Mouse (Mus musculus) ovary, adult 18-20 months (tissue): ENCODE measurements at regions not wholly inside any gene's neighbourhood (a gene's known extent, or its start where the extent isn't known, plus 50 kb on each side); places are given as distances from the start of the nearest gene placed in this dataset.
A peak's percentile ranks its signal among the peaks of the same experiment; 100 is the strongest.

Experiments
- DNase-seq: peaks from one replicate; pipeline ENCODE4 v3.0.0; 2022; ENCODE audit warnings: low spot score, mixed read lengths

DNA sequence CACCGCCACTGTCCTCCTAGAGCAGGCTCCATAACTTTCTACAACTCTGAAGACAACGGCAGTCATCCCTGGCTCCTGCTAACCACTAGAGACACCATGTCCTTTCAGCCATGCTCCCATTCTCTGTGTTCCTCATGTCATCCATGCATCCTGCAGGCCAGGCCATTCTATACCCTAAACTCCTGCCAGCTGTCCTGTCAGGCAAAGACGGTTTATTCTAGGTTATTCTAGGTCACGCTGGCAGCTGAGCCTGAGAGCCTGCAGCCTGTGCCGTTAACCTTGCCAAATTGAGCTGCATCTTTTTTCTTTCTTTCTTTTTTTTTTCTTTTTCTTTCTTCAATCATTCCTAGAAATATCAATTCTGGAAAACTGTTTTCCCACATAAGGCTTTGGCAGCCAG lies 406.0 kb upstream of the Acvr2a start:
- DNase-seq, result no peak

DNA sequence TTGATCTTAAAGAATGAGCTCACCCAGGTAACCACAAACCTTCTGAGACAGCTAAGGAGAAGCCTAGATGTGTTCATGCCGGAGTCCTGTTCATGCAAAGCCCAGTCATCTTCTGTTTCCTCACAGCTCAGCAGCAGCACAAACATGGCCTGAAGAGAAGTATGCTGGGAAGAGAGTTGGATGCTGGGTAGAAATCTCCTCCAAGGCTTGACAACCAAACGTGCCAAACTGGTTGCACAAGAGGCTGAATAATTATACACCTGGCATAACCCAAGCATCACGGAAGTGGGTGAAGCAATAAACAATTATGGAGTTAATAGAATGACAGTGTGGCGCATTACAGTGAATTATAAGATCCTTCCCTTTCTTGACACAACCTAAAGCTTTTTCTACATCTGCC lies 404.0 kb upstream of the Acvr2a start:
- no peak for DNase-seq

DNA sequence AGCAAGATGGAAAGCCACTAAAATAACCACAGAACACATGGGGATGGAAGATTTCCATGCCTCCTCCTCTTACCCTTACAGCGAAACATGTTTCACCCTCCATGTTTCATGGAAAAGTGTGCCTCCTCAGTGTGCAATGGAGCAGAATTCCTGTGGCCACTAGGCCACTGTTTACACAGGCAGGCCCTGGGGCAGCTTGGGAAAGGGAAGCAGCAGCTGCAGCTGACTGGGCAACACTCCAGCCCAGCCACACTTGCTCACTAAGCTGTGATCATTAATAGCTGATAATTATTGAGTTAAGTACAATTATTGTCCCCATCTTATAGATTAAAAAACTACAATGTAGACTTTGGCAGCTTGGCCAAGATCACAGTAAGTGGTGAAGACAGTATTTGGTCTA lies 402.5 kb upstream of the Acvr2a start:
- DNase-seq, result no peak

DNA sequence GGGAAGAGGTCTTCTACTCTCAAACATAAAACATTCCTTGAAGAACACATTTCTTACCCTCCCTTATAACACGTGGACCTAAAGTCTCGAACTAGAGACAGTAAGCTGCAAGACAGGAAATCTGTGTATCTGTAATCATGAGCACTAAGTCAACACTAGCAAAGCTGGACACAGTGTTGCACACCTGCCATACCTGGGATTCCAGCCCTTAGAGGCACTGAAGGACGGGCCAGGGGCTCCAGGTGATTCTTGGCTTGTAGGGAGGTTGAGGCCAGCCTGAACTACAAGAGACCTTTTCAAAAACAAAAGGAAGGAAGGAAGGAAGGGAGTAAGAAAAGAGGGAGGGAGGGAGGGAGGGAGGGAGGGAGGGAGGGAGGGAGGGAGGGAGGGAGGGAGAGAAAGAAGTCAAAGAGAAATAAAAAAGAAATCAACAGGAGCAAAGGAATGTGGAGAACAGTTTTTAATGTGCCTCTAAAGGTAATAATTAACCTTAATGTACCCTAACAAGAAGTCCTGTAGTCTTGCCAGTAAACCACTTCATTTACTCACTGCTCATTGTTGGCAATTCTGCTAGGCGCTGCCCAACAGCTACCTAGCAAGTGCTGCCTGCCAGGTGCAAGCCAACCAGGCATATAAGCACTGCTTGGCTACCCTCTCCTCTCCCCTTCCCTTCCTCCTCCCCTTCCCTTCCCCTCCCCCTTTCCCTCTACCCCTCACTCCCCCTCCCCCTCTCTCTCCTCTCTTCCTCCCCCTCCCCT lies 401.0 kb upstream of the Acvr2a start:
- DNase-seq, result no peak

DNA sequence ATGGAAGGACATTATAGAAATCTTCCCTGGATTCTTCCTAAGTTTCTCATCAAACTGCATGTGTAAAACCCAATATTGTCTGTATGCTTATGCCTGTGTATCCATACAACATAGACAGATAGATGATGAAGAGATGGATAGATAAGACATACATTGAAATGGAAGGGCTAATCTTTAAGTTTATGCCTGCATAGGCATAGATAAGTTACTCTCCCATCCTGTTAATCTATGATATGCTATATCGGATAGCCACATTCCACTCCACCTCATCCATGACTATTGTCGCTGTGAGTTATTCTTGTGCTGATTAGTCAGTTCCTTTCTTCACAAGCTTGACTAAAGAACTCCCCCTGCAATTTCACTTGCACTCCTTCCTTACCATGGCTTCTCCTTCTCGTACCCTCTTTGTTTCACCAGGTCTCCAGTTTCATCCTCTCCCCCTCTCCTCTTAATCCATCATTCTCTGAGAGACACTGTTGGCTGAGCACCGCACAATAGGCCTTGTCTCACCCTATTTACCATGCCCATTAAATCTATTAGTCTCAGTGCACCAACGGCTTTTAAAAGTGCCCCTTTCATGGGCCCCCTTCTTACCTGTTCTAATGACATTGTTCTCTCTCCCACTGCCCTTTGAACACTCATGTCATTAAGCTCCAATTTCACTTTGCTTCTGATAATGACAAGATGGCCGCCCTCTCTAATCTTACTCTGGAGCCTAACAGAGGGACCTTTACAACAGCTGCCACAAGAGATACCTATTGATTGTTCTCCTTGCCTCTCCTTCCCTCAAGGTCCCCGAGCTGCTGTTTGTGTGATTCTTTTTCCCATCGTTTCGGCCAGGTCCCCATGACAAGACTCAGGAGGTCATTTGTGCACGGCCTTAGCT lies 399.1 kb upstream of the Acvr2a start:
- no peak for DNase-seq

GRCm38 (mm10) chr2:48416207-48416750 lies 397.6 kb upstream of the Acvr2a start:
- no peak for DNase-seq

- no peak for DNase-seq
These were observed 396.8 kb upstream of the Acvr2a start for GRCm38 (mm10) chr2:48417000-48417596.

DNA sequence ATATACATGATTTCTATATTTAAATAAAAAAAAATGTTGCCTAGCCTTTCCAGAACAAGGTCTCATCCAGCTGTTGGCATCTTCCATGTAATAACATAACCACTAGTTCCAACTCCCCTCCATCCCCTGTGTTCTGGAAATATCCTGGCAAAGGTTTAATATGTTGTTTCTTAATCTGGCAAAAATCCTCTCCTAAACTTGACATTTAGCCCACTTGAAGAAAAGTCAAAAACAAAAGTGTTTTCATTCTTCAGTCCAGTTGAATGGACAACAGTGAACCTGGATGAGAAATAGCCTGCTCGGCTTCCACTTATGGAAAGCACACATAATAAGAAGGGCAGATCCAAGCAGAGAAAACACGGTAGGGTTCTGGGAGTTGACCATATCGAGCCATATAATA lies 393.1 kb upstream of the Acvr2a start:
- no peak for DNase-seq

DNA sequence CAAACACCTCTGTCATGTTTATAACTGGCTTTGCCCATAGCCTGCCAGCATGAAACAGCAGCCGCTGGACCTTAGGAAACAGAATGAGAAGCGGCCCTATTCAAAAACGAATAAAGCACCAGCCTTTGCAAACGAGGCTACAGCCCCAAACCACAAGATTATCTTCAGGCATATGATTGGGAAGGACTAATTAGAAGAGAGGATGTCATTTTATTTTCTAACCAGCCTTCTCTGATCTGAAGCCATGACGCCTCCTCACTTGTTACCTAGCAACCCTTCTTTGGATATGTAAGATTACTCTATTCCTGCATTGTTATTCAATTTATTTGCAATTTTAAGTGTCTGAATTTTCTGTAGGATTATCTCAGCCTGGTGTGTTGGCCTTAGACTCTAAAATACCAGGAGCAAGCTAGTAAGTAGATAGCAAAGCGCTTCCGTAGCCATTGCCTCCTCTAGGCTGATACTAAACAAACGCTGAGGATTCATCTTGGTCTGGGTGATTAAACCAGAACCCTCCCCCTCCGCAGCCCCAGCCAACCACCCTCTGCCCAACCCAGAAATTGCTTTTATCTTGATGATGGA lies 390.0 kb upstream of the Acvr2a start:
- DNase-seq, result no peak

GRCm38 (mm10) chr2:48424562-48424961 lies 389.3 kb upstream of the Acvr2a start:
- DNase-seq, result no peak

DNA sequence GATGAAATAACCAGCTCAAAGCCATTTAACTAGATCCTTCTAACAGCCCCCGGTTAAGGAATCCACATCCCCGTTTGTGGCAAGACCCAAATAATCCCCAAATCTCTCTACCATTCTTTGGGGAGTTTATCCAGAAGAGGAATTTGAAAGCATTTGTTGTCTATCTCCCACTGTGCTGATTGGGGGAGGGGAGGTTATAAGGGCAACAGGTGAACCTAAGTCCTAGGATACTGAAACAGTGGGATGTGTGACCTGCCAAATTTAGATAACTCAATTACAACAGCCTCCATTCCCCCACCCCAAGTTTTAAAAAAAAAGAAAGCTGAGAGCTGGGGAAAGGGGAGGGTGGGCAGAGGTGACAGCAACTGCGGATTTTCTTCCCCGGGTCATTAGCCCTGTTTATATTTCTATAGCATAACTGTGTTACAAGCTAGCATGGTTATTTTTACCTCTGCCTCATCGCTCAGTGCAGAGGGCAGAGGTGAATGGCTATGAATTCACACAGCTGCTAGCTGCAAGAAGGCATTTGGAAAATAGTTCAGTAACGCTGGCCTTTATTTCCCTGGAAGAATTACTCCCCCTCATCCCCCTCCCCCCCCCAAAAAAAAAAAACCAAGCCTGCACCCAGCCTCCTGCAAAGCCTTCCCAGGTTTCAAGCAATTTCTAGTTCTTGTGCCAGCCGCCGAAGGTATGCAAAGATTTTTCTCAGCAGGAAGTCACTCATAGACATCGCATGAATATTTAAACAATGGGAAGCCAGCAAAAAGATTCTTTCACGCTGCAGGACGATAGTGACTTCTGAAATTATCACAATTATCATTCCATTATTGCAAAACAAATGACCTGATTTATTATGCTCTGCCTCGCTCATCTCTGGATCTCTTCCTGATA lies 388.5 kb upstream of the Acvr2a start:
- DNase-seq, result no peak

DNA sequence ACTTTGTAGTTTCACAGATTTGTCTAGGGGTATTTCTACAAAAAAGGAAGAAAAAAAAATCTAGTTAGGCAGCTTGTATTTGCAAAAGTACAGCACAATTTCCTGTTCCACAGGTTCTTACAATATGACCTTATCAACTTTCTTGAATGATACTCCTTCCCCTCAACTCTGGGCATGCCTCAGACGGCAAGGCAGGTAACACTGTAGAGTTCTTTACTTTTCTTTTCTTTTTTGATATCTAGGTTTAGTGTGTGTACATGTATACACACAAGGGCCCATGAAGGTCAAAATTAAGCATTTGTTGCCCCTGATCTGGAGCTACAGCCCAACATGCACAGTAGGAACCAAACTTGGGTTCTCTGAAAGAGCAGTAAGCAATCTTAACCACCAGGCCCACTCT lies 381.4 kb upstream of the Acvr2a start:
- no peak for DNase-seq

DNA sequence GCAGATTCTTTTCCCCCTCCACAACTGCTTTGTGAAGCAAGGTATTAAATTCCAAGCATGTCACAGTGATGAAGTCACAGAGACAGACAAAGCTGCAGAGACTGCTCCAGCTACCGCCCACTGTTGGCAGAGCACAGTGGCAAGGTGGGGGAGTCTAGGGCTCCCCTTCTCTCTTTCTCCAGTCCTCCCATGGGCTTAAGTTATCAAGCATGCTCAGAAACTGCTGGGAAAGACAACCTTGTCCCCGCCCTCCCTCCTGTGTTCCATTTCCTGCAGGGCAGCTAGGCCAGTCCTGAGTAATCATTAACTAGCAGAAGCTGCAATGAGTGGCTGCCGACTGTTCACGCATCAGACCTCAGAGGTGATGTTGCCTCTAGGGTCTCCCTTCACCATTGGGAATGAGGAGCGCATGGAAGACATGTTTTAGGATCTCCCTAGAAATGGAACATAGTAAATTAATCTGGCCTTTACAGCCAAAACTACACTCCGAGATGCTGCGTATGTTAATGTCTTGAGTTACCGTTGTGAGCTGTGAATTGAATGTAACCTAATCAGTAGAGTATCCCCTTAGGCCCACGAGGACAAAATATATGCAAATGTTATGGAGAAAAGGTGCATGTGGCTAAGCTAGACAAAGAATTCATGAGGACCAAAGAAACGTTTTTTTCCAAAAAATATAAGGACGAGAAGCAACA lies 372.5 kb upstream of the Acvr2a start:
- DNase-seq, result peak; percentile 43

- peak; percentile 65 for DNase-seq
These were observed 371.8 kb upstream of the Acvr2a start for GRCm38 (mm10) chr2:48441991-48442544.

- DNase-seq, result no peak
These were observed 367.9 kb upstream of the Acvr2a start for GRCm38 (mm10) chr2:48445898-48446604.

DNA sequence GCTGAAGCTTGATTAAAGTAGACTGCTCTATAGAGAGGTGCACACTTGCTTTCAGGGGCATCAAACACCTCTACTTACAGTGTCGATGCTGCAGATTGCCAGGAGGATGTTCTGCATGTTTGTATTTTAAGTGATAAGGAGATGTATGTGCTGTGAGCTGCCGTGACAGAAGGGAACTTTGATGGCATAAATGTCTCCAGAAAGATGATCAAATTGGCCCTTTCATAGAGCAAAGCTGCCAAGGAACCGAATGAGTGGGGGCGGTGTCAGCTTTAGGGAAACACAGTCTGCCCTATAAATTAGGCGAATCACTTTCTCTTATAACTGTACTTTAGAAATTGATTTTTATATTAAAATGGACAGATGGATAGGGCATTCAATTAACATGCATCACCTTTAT lies 367.3 kb upstream of the Acvr2a start:
- DNase-seq, result no peak

DNA sequence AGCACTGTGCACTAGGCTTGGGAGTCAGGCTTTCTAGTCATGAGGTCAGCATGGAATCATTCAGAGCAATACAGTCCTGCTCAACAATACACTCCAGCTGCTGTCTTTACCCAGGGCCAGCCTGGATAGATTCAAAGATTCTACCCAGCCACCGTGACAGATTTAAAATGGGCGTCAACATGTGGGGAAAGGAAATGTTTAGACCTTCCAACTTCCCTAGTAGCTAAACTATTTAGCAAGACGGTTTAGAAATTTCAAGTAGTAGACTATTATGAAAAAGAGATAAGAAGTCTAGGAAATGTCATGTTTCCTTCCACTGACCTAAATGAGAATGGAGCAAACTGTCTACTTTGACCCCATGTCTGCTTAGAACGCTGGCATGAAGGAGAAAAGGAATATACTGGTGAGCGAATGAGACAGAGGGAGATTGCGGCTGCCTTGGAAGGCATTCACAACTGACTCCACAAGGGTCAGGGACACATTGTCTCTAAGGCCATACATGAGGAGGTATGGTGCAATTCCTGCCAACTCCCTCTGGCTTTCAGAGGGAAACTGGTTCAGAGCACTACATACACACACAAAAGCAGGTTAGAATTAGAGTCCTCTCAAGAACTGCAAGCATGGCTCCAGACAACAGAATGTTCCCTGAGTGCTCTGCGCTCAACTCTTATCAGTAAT lies 364.6 kb upstream of the Acvr2a start:
- DNase-seq, result no peak

DNA sequence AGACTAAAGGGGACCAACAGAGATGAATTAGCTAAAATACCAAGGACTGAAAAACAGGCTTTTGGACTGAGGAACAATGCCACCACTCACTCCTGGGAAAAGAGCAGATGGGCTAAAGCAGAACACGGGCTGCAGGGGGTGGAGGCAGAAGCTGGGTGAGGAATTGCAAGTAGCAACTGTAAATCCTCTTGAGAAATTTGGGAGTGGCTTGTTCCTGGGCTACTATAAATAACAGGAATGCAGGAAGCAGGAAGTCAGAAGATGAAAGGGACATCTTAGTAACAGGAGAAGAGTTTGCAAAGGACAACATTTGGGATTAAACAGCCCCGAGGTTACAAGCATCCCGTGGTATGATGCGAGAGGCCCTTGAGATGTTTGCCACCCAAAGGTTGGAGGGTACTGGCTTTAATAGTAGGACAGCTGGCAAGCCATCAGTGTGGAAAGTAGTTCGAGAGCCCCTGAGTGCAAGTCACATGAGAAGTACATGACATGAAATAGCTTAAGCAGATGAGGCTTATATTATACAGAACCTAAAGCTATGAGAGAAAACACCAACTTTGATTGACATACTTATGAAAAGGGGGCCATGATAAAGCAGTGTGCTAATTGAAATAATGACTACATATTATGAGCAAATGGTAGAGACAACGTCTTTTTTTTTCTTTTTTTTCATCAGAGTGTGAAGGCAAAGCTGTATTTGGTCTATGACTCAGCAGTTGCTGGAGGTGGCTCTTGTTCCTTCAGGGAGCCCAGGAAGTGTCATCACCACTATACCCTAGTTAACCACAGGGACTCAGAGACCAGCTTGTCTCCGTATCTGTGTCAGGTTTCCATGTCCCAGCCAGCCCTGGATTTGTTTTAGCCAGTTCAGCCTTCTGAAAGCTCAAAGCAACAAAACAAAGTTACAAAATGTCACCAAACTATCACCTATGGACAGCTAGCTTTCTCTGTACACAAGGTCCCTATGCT lies 357.6 kb upstream of the Acvr2a start:
- no peak for DNase-seq
